Mouse (Mus musculus) cortical plate, adult 2 months (tissue): ENCODE results near the gene Gps2.

Source experiments
- CTCF ChIP-seq: fragments of 200-500 bp; IDR thresholded peaks from 2 replicates; pipeline ENCODE4 v1.5.1; 2011; ENCODE audit warnings: mild to moderate bottlenecking, control low read depth, low read length; ENCODE audit not compliant: insufficient read depth; ENCODE audit errors: extremely low read depth
- POLR2A ChIP-seq: fragments of 200-500 bp; IDR thresholded peaks from 2 replicates; pipeline ENCODE4 v1.6.1; 2011; ENCODE audit warnings: mild to moderate bottlenecking, low read length, control low read depth; ENCODE audit not compliant: insufficient read depth; ENCODE audit errors: extremely low read depth

DNA sequence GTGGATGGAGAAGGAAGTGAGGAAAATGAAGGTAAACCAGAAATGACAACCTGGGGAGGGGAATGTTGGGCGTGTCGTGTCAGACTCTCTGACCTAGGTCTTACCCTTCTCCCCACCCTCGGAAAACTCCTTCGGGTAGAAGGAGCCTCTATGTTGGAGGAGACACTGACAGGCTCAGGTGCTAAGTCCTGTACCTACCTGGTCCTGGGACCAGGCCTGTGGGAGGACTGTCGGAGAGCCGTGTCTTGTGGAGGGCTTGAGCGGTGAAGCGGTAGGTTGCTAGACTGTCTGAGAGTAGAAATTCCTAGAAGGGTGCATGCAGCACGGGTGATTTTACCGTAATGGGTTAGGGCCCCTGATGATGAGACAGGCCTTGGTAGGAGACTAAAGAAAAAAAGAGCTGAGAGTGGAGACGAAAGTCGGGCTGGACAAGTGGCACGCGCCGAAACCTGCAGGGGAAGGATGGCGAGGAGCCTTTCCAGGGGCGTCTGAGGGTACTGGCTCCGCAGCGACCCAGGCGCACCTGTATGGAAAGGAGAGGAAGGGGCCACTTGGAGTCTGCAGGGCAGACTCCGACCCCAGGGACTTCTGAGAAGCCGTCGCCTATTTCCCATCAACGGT is 51.1 kb downstream of the Gps2 start, which contains the start of gene Cldn7:
- TF ChIP-seq POLR2A (no peak), CTCF (no peak)
